Mouse (Mus musculus) embryonic fibroblast, embryonic 13.5 days (primary cell): ENCODE measurements at regions not wholly inside any gene's neighbourhood (a gene's known extent, or its start where the extent isn't known, plus 50 kb on each side); places are given as distances from the start of the nearest gene placed in this dataset.

Source experiments
- CTCF ChIP-seq: IDR thresholded peaks from 2 replicates; pipeline ENCODE4 v1.5.1; 2011; ENCODE audit warnings: mild to moderate bottlenecking, control low read depth, low read length, moderate library complexity, borderline replicate concordance; ENCODE audit not compliant: insufficient read depth
- POLR2A ChIP-seq: IDR thresholded peaks from 2 replicates; pipeline ENCODE4 v1.6.1; 2011; ENCODE audit warnings: low read depth, mild to moderate bottlenecking, control low read depth, low read length, moderate library complexity

DNA sequence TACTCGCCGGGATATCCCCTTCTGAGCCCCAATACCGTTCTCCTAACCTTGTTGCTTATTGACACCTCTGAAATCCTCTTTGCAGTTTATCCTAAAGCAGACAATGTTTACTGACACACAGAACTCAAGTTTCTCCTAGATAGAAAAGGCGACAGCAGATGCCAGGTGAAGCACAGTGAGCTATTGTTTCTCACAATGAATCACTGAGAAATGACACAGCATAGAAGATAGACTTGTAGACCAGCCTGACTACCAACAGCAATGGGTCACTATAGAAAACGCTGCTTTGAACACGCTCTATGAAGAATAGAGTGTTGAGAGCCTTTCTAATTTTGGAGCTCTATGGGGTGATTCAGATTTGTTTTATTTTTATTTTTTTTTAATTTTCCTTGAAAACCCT is 344.9 kb upstream of the Adgrl2 start:
- TF ChIP-seq CTCF (no peak), POLR2A (no peak)
